Comparison of ENCODE assay signal across 12 mouse cellular contexts in the genomic region with DNA sequence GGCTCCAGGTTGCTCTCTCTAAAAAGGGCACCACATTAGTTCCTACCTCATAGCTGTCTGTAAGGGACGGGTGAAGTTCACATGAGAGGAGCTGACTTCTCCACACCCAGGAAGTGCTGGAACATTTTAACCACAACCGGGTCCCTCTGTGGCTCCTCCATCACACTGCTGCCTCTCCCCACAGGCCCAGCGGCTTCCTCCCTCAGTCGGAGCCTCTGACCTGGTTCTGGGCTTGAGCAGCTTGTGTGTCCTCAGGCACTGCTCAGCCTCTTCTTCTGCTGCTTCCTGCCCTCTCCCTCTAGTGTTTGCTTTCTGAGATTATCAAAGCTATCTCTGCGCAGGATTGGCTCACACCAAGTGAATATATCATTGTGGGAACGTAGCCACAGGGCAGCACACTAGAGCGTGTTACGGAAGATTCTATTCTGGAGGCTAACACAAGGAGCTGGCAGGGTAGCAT. TPM values are rescaled to one million over a fixed set of nuclear protein-coding genes. Genes with fewer than 3 reads are reported as not detected.
DNase-seq lines count a peak whose midpoint lies in the region; ATAC-seq and TF ChIP-seq lines count a peak whose summit lies in the region.
"Had no signal": no experiment of that assay in that cellular context is flagged by ENCODE, and none has a peak within 500 bp of the region (broad histone marks: within the 10 kb centered on the region; RNA-seq: fewer than 3 reads in every experiment).

No protein-coding gene starts in this region.

- peaks cover 12% of the 10 kb centered on the region for H3K36me3 ChIP-seq in liver, embryonic 13.5 days
- H3K36me3 ChIP-seq in liver, embryonic 12.5 days = peaks cover 19% of the 10 kb centered on the region
- H3K36me3 ChIP-seq in liver, embryonic 14.5 days (replicated peaks; ENCODE audit: control insufficient read depth, insufficient read depth, low read depth) = no peaks in the 10 kb centered on the region; the same call in none of the 2 replicates
- H3K36me3 ChIP-seq: intestine, embryonic 15.5 days had no signal

- no peak for ATAC-seq in liver, embryonic 13.5 days (ENCODE audit: low read depth)
- no peak for ATAC-seq in liver, embryonic 12.5 days
- no peak for ATAC-seq in liver, embryonic 14.5 days (ENCODE audit: insufficient read depth)
- ATAC-seq: intestine, embryonic 15.5 days; midbrain, embryonic 16.5 days had no signal

- peaks cover 16% of the 10 kb centered on the region for H3K27me3 ChIP-seq in liver, embryonic 13.5 days
- H3K27me3 ChIP-seq in liver, embryonic 12.5 days (replicated peaks) = peaks cover 32% of the 10 kb centered on the region
- H3K27me3 ChIP-seq in liver, embryonic 14.5 days (ENCODE audit: control insufficient read depth, insufficient read depth, low read length) = peaks cover 2% of the 10 kb centered on the region

- H3K4me1 ChIP-seq in liver, embryonic 13.5 days (replicated peaks) = peaks cover 39% of the 10 kb centered on the region
- H3K4me1 ChIP-seq in liver, embryonic 12.5 days = peaks cover 16% of the 10 kb centered on the region
- H3K4me1 ChIP-seq in liver, embryonic 14.5 days (replicated peaks; ENCODE audit: control insufficient read depth in 2 of 2, insufficient read depth in 2 of 2, low read length in 1 of 2) = no peaks in the 10 kb centered on the region; a peak in 1 of 4 replicates
- H3K4me1 ChIP-seq: intestine, embryonic 15.5 days had no signal

- H3K27ac ChIP-seq in liver, embryonic 13.5 days = peak overlapping the region; percentile 16; the same call in 1 of the 2 replicates
- no peak overlapping the region for H3K27ac ChIP-seq in liver, embryonic 12.5 days
- H3K27ac ChIP-seq in liver, embryonic 14.5 days = no peak overlapping the region
- H3K27ac ChIP-seq: intestine, embryonic 15.5 days; liver, embryonic 15.5 days had no signal

- H3K9ac ChIP-seq in liver, embryonic 13.5 days = no peak overlapping the region
- no peak overlapping the region for H3K9ac ChIP-seq in liver, embryonic 12.5 days
- H3K9ac ChIP-seq in liver, embryonic 14.5 days (replicated peaks) = no peak overlapping the region
- H3K9ac ChIP-seq: intestine, embryonic 15.5 days; liver, embryonic 15.5 days had no signal

- DNase-seq in liver, embryonic 13.5 days = no peak
- peak; percentile 77 for DNase-seq in T-cell, adult 2 months (ENCODE audit: low spot score)
- no peak for DNase-seq in liver, embryonic 14.5 days (ENCODE audit: low read depth in 3 of 3, low spot score in 3 of 3)
- peak; percentile 77 for DNase-seq in thymus, postnatal 0 days (ENCODE audit: low spot score)
- DNase-seq in kidney, postnatal 4 days = no peak
- no peak for DNase-seq in adrenal gland, postnatal 4 days (ENCODE audit: low spot score in 2 of 2)
- DNase-seq in right cerebral cortex, postnatal 25 days = no peak
- DNase-seq: adrenal gland, postnatal 10 days had no signal

- no peaks in the 10 kb centered on the region for H3K9me3 ChIP-seq in liver, embryonic 13.5 days (replicated peaks)
- H3K9me3 ChIP-seq in liver, embryonic 12.5 days (replicated peaks) = no peaks in the 10 kb centered on the region
- H3K9me3 ChIP-seq in liver, embryonic 14.5 days (ENCODE audit: control insufficient read depth, low read length) = no peaks in the 10 kb centered on the region
- H3K9me3 ChIP-seq: intestine, embryonic 15.5 days; liver, embryonic 15.5 days had no signal

- TF ChIP-seq CTCF in liver, embryonic 14.5 days (IDR thresholded peaks at IDR 0.05; ENCODE audit: low read depth) = peak; percentile 11; the same call in 1 of the 2 replicates

- no peak for TF ChIP-seq EP300 in liver, embryonic 14.5 days (IDR thresholded peaks at IDR 0.05; ENCODE audit: low read depth)

- no peak overlapping the region for H3K4me2 ChIP-seq in liver, embryonic 13.5 days
- no peak overlapping the region for H3K4me2 ChIP-seq in liver, embryonic 12.5 days
- H3K4me2 ChIP-seq in liver, embryonic 14.5 days (ENCODE audit: low read depth) = no peak overlapping the region
- H3K4me2 ChIP-seq: intestine, embryonic 15.5 days; liver, embryonic 15.5 days had no signal

- 45% methylated on average over 8 of the region's 8 CpGs for whole genome bisulfite sequencing in liver, embryonic 13.5 days (ENCODE audit: insufficient replicate concordance)
- 40% methylated on average over 8 of the region's 8 CpGs for WGBS in liver, embryonic 12.5 days (ENCODE audit: insufficient replicate concordance)
- 33% methylated on average over 8 of the region's 8 CpGs for WGBS in liver, embryonic 14.5 days (ENCODE audit: insufficient replicate concordance)

- no peak overlapping the region for H3K4me3 ChIP-seq in liver, embryonic 13.5 days (replicated peaks)
- no peak overlapping the region for H3K4me3 ChIP-seq in liver, embryonic 12.5 days
- no peak overlapping the region for H3K4me3 ChIP-seq in liver, embryonic 14.5 days (ENCODE audit: insufficient read depth in 1 of 2, low read depth in 2 of 2, low read length in 2 of 2)
- H3K4me3 ChIP-seq: intestine, embryonic 15.5 days; liver, embryonic 15.5 days had no signal

RNA-seq across cellular contexts. Expression of a gene that starts 7.5 kb away (rescaled TPM):
- polyA plus RNA-seq in liver, embryonic 13.5 days (2015; fragmentation: Nextera tagmentation; extraction: Ambion mirVana) = not detected in 2 replicates
- 0.02 TPM in 1 of 2 replicates, not detected in the other for polyA plus RNA-seq in liver, embryonic 12.5 days (2016; fragmentation: Nextera tagmentation; extraction: Ambion mirVana)
- 0.01 and 0.04 TPM in 2 replicates for polyA plus RNA-seq in liver, embryonic 14.5 days (2012; rRNA removed)
- 0.04 TPM in 1 of 2 replicates, not detected in the other for polyA plus RNA-seq in liver, embryonic 14.5 days (2014; fragmentation: Nextera tagmentation; extraction: Ambion mirVana)
- 0.31 and 0.42 TPM in 2 replicates for polyA plus RNA-seq in thymus, postnatal 0 days (2015; fragmentation: Nextera tagmentation; extraction: Ambion mirVana)
- 1 to 10 TPM in 1 of 2 experiments, under 1 TPM in 1; 0.96 to 1.2 TPM for total RNA-seq in adrenal gland, postnatal 4 days (2021)
- polyA plus RNA-seq: liver, embryonic 15.5 days had no signal

RNA-seq across cellular contexts. Expression of a gene that starts 23.0 kb away (rescaled TPM):
- 9.3 and 10.8 TPM in 2 replicates for polyA plus RNA-seq in liver, embryonic 13.5 days (2015; fragmentation: Nextera tagmentation; extraction: Ambion mirVana)
- polyA plus RNA-seq in liver, embryonic 12.5 days (2016; fragmentation: Nextera tagmentation; extraction: Ambion mirVana) = 13.3 and 14.8 TPM in 2 replicates
- 6.0 and 6.2 TPM in 2 replicates for polyA plus RNA-seq in liver, embryonic 14.5 days (2012; rRNA removed)
- 3.6 TPM in 2 replicates for polyA plus RNA-seq in liver, embryonic 14.5 days (2014; fragmentation: Nextera tagmentation; extraction: Ambion mirVana)
- 57.9 and 67.5 TPM in 2 replicates for polyA plus RNA-seq in thymus, postnatal 0 days (2015; fragmentation: Nextera tagmentation; extraction: Ambion mirVana)
- 10 to 100 TPM in 1 of 2 experiments, 1 to 10 TPM in 1; 9.9 to 14.4 TPM for total RNA-seq in adrenal gland, postnatal 4 days (2021)

RNA-seq across cellular contexts. Expression of a gene that starts 45.0 kb away (rescaled TPM):
- 11.5 and 12.5 TPM in 2 replicates for polyA plus RNA-seq in liver, embryonic 13.5 days (2015; fragmentation: Nextera tagmentation; extraction: Ambion mirVana)
- 15.6 and 16.0 TPM in 2 replicates for polyA plus RNA-seq in liver, embryonic 12.5 days (2016; fragmentation: Nextera tagmentation; extraction: Ambion mirVana)
- 8.4 and 8.8 TPM in 2 replicates for polyA plus RNA-seq in liver, embryonic 14.5 days (2012; rRNA removed)
- 5.6 and 6.1 TPM in 2 replicates for polyA plus RNA-seq in liver, embryonic 14.5 days (2014; fragmentation: Nextera tagmentation; extraction: Ambion mirVana)
- polyA plus RNA-seq in thymus, postnatal 0 days (2015; fragmentation: Nextera tagmentation; extraction: Ambion mirVana) = 42.6 and 48.3 TPM in 2 replicates
- 10 to 100 TPM; 34.8 to 35.1 TPM for total RNA-seq in adrenal gland, postnatal 4 days (2021)

Comparison
In these comparisons a context has a peak if more than half of its experiments do, and no peak if none do; other contexts are left out.
1. DNase-seq: peak in T-cell, adult 2 months (single experiment) and thymus, postnatal 0 days (single experiment); none in liver, embryonic 13.5 days (single experiment), liver, embryonic 14.5 days (0 of 3), kidney, postnatal 4 days (0 of 2), adrenal gland, postnatal 4 days (0 of 2) and right cerebral cortex, postnatal 25 days (single experiment).